Mouse (Mus musculus) urinary bladder, adult 2 months (tissue): ENCODE measurements at regions not wholly inside any gene's neighbourhood (a gene's known extent, or its start where the extent isn't known, plus 50 kb on each side); places are given as distances from the start of the nearest gene placed in this dataset.

Experiments used
- DNase-seq: peaks from one replicate; pipeline ENCODE4 v3.0.0; 2022; ENCODE audit warnings: low spot score

GRCm38 (mm10) chr6:17224852-17225251 lies 56.1 kb upstream of the Cav2 start:
- DNase-seq: no peak

GRCm38 (mm10) chr6:17226483-17226882 lies 54.5 kb upstream of the Cav2 start:
- no peak for DNase-seq
